Mouse (Mus musculus): ENCODE measurements around the gene Grpel1. TPM values are rescaled to one million over a fixed set of nuclear protein-coding genes. Genes with fewer than 3 reads are reported as not detected.
A peak's percentile ranks its signal among the peaks of the same experiment; 100 is the strongest.

The Grpel1 gene
- polyA plus RNA-seq, 1 experiment: 22.9 TPM

- Histone ChIP-seq H3K27ac (ENCODE audit: insufficient read depth, low read length) (peak overlapping the region; percentile 70), H3K4me1 (ENCODE audit: control insufficient read depth, insufficient read depth, low read length) (peaks cover 4% of the 10 kb centered on the region), H3K4me3 (ENCODE audit: insufficient read depth, low read length) (no peak overlapping the region)
- TF ChIP-seq CTCF (IDR thresholded peaks at IDR 0.05; ENCODE audit: extremely low read depth, insufficient read depth, low read length): no peak
These were observed 55.0 kb downstream of the Grpel1 start for GRCm38 (mm10) chr5:36519751-36520150.

GRCm38 (mm10) chr5:36522782-36523181, 58.0 kb downstream of the Grpel1 start:
- TF ChIP-seq CTCF (IDR thresholded peaks at IDR 0.05; ENCODE audit: extremely low read depth, insufficient read depth, low read length) (no peak), POLR2A (IDR thresholded peaks at IDR 0.05; ENCODE audit: extremely low read depth, insufficient read depth, low read length) (no peak)
- H3K4me1 ChIP-seq (ENCODE audit: control insufficient read depth, insufficient read depth, low read length): peaks cover 10% of the 10 kb centered on the region
- no peak overlapping the region for H3K4me3 ChIP-seq (ENCODE audit: insufficient read depth, low read length)
- H3K27ac ChIP-seq (ENCODE audit: insufficient read depth, low read length): no peak overlapping the region

- no peak for TF ChIP-seq POLR2A (IDR thresholded peaks at IDR 0.05; ENCODE audit: extremely low read depth, insufficient read depth, low read length)
- no peak for TF ChIP-seq CTCF (IDR thresholded peaks at IDR 0.05; ENCODE audit: extremely low read depth, insufficient read depth, low read length)
- no peak overlapping the region; the same call in 1 of the 2 replicates for H3K27ac ChIP-seq (ENCODE audit: insufficient read depth, low read length)
These were observed 58.5 kb downstream of the Grpel1 start for GRCm38 (mm10) chr5:36523219-36523703.

More at GRCm38 (mm10) chr5:36523219-36523703, 58.5 kb downstream of the Grpel1 start:
- H3K4me1 ChIP-seq (ENCODE audit: control insufficient read depth, insufficient read depth, low read length): peaks cover 11% of the 10 kb centered on the region
- H3K4me3 ChIP-seq (ENCODE audit: insufficient read depth, low read length): no peak overlapping the region

Other genes with a start within 250 kb of the Grpel1 start
- 21.4 and 21.8 TPM in 2 replicates for gene Sorcs2, start 66.9 kb upstream of the Grpel1 start, polyA plus RNA-seq (2012; rRNA removed)
- gene Tada2b, start 19.3 kb downstream of the Grpel1 start, polyA plus RNA-seq (2012; rRNA removed): 17.2 and 17.3 TPM in 2 replicates
- 0.98 and 1.0 TPM in 2 replicates for gene Ccdc96, start 19.6 kb downstream of the Grpel1 start, polyA plus RNA-seq (2012; rRNA removed)
- 67.0 and 68.4 TPM in 2 replicates for gene Tbc1d14, start 128.3 kb downstream of the Grpel1 start, polyA plus RNA-seq (2012; rRNA removed)
- gene D5Ertd579e, start 231.0 kb downstream of the Grpel1 start, polyA plus RNA-seq (2012; rRNA removed): 50.8 TPM in 2 replicates